Mouse (Mus musculus): ENCODE measurements around the gene Stpg2. TPM values are rescaled to one million over a fixed set of nuclear protein-coding genes. Genes with fewer than 3 reads are reported as not detected.

Gene Stpg2
- polyA plus RNA-seq (2012; fragmentation: generic; extraction: Trizol) = not detected

DNA sequence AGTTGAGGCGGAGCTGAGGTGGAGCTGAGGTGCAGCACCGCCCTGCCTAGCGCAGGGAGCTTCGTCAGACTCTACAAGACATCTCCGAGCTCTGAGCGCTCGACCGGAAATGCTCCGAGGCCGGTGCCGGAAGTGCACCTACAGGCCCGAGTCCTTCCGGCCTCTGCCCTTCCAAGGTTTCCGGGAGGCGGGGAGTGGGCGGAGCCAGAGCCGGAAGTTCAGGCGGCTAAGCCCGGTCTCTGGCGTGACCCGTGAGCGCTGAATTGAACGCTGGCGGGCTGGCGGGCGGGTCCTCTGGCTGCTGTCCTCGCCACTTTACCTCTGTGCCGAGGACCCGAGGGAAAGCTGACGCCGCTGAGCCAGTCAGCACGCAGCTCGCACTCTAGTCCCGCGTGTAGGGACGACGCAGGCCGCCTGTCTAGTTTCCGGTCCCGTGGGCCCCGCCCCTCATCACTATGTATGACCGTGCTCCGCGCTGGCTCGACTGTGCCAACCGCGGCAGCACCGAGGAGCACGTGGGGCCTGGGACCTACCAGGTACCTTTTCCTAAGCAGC is at the start of gene Stpg2:
Stpg2 (plus strand) TSS at position 251 of the 555 bp plus-strand sequence.

Other genes starting within 250 kb of the Stpg2 start
- 10 to 100 TPM in 1 of 2 experiments, 1 to 10 TPM in 1; 5.2 to 22.2 TPM for gene Rap1gds1, start 130.5 kb upstream of the Stpg2 start, polyA plus RNA-seq (2012; fragmentation: generic; extraction: Trizol)

All from C3H10T1/2 (cell line).